Mouse (Mus musculus) testis, postnatal 10 days (tissue): ENCODE data around the gene Morc2a.

ENCODE experiments used
- DNase-seq: peaks from one replicate; pipeline ENCODE4 v3.0.0; 2021; ENCODE audit warnings: low spot score

The Morc2a gene

GRCm38 (mm10) chr11:3733933-3734636 is 85.1 kb downstream of the Morc2a start:
- no peak for DNase-seq

- no peak for DNase-seq
These were observed 86.7 kb downstream of the Morc2a start for GRCm38 (mm10) chr11:3735715-3736114.

- DNase-seq: no peak
These were observed 89.8 kb downstream of the Morc2a start for GRCm38 (mm10) chr11:3738778-3739177.
